In the genomic region with DNA sequence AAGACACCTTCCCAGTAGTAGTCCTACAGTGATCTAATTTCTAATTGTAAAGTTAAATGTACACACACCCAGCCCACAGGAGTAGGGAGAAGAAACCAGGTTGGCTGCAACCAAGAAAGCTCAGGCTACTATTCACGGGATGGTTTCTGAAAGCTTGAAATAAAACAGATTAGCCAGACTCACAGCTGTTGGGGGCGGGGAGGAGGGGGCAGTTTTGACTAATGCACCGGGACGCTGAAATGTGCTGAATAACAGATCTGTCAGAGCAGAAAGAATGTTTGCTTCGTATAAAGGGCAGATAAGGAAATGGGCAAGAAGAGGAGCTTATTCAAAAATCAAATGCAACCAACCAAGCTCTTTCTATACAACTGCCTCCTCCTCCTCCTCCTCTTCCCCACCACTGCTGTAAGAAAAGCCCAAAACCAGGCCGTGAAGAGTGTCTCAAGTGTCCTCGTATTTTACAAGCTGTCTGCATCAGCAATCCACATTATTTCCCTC, we compare ENCODE assay signal across 10 mouse cellular contexts. TPM values are rescaled to one million over a fixed set of nuclear protein-coding genes. Genes with fewer than 3 reads are reported as not detected.
DNase-seq lines count a peak whose midpoint lies in the region; ATAC-seq and TF ChIP-seq lines count a peak whose summit lies in the region.
"Had no signal": no experiment of that assay in that cellular context is flagged by ENCODE, and none has a peak within 500 bp of the region (broad histone marks: within the 10 kb centered on the region; RNA-seq: fewer than 3 reads in every experiment).

No protein-coding gene starts in this region.

- peak overlapping the region; percentile 98 for H3K4me2 ChIP-seq in heart, embryonic 12.5 days
- H3K4me2 ChIP-seq in embryonic facial prominence, embryonic 15.5 days (replicated peaks), result peak overlapping the region; percentile 31
- peak overlapping the region; percentile 99 for H3K4me2 ChIP-seq in limb, embryonic 14.5 days (replicated peaks; ENCODE audit: low read depth, low read length, severe bottlenecking)

- TF ChIP-seq POLR2A in limb, embryonic 14.5 days (IDR thresholded peaks at IDR 0.05; ENCODE audit: borderline replicate concordance, extremely low read depth, insufficient read depth, insufficient read length), result no peak

- no peak overlapping the region for H3K27ac ChIP-seq in heart, embryonic 12.5 days (ENCODE audit: poor library complexity, severe bottlenecking)
- no peak overlapping the region for H3K27ac ChIP-seq in embryonic facial prominence, embryonic 15.5 days (replicated peaks)
- no peak overlapping the region for H3K27ac ChIP-seq in limb, embryonic 14.5 days (replicated peaks; ENCODE audit: low read depth, low read length)

- intact Hi-C loops in heart, postnatal 14 days (cut with DNase I), result no loop called here

- TF ChIP-seq CTCF in C2C12 (IDR thresholded peaks at IDR 0.05; ENCODE audit: control insufficient read depth, insufficient read depth, insufficient read length), result no peak

- 15% methylated on average over 7 of the region's 7 CpGs for WGBS in heart, embryonic 12.5 days
- 13% methylated on average over 7 of the region's 7 CpGs for WGBS in embryonic facial prominence, embryonic 15.5 days
- 15% methylated on average over 7 of the region's 7 CpGs for WGBS in limb, embryonic 14.5 days

- 0 out of 2 replicates have a peak, but pooled peaks cover 3% of the 10 kb centered on the region for H3K36me3 ChIP-seq in heart, embryonic 12.5 days
- peaks cover 13% of the 10 kb centered on the region for H3K36me3 ChIP-seq in C2C12 (ENCODE audit: control insufficient read depth, insufficient read depth)
- no peaks in the 10 kb centered on the region for H3K36me3 ChIP-seq in embryonic facial prominence, embryonic 15.5 days
- no peaks in the 10 kb centered on the region for H3K36me3 ChIP-seq in limb, embryonic 14.5 days (ENCODE audit: control insufficient read depth, insufficient read depth, low read length)

- ATAC-seq in heart, embryonic 12.5 days (ENCODE audit: insufficient number of reproducible peaks, low FRiP score), result no peak
- ATAC-seq in embryonic facial prominence, embryonic 15.5 days (ENCODE audit: insufficient number of reproducible peaks, low FRiP score, low TSS enrichment, low read depth), result no peak
- ATAC-seq in limb, embryonic 14.5 days (ENCODE audit: low FRiP score, low read depth), result no peak

- H3K4me1 ChIP-seq in heart, embryonic 12.5 days (replicated peaks), result peaks cover 25% of the 10 kb centered on the region
- H3K4me1 ChIP-seq in embryonic facial prominence, embryonic 15.5 days, result peaks cover 18% of the 10 kb centered on the region; the same call in 1 of the 2 replicates
- H3K4me1 ChIP-seq in limb, embryonic 14.5 days (ENCODE audit: control insufficient read depth, insufficient read depth, low read length), result peaks cover 14% of the 10 kb centered on the region

- peaks cover 27% of the 10 kb centered on the region for H3K79me2 ChIP-seq in C2C12 (ENCODE audit: control insufficient read depth, insufficient read depth)

- no peak for DNase-seq in heart, postnatal 14 days
- DNase-seq in limb, embryonic 14.5 days (ENCODE audit: low spot score), result no peak
- DNase-seq in thymus, postnatal 0 days (ENCODE audit: low spot score), result no peak
- DNase-seq in frontal cortex, postnatal 10 days (ENCODE audit: low spot score in 2 of 2), result no peak
- DNase-seq in left cerebral cortex, adult 9 months (ENCODE audit: low spot score in 2 of 2), result no peak
- DNase-seq: layer of hippocampus, adult 9-11 months had no signal

- 0 out of 2 replicates have a peak overlapping the region, but pooled peaks have one; percentile 82 for H3K4me3 ChIP-seq in heart, embryonic 12.5 days
- no peak overlapping the region for H3K4me3 ChIP-seq in C2C12 (ENCODE audit: insufficient read depth, poor library complexity, severe bottlenecking)
- peak overlapping the region; percentile 70 for H3K4me3 ChIP-seq in embryonic facial prominence, embryonic 15.5 days (replicated peaks)
- H3K4me3 ChIP-seq in limb, embryonic 14.5 days (replicated peaks; ENCODE audit: low read length), result peak overlapping the region; percentile 64; the same call in 1 of the 2 replicates
- H3K4me3 ChIP-seq: megakaryocyte, embryonic 14.5 days had no signal

- no peaks in the 10 kb centered on the region for H3K9me3 ChIP-seq in heart, embryonic 12.5 days (replicated peaks)
- H3K9me3 ChIP-seq in embryonic facial prominence, embryonic 15.5 days (replicated peaks), result no peaks in the 10 kb centered on the region
- no peaks in the 10 kb centered on the region for H3K9me3 ChIP-seq in limb, embryonic 14.5 days (ENCODE audit: control insufficient read depth, low read length)
- H3K9me3 ChIP-seq: megakaryocyte, embryonic 14.5 days had no signal

- no peaks in the 10 kb centered on the region for H3K27me3 ChIP-seq in heart, embryonic 12.5 days (replicated peaks)
- no peaks in the 10 kb centered on the region for H3K27me3 ChIP-seq in C2C12 (ENCODE audit: control insufficient read depth, insufficient read depth, insufficient read length)
- H3K27me3 ChIP-seq in embryonic facial prominence, embryonic 15.5 days, result no peaks in the 10 kb centered on the region
- no peaks in the 10 kb centered on the region; the same call in 1 of the 2 replicates for H3K27me3 ChIP-seq in limb, embryonic 14.5 days (ENCODE audit: control insufficient read depth, insufficient read depth, low read length)

- H3K9ac ChIP-seq in heart, embryonic 12.5 days, result no peak overlapping the region
- no peak overlapping the region for H3K9ac ChIP-seq in embryonic facial prominence, embryonic 15.5 days
- H3K9ac ChIP-seq in limb, embryonic 14.5 days (ENCODE audit: low read depth, low read length, severe bottlenecking), result no peak overlapping the region

- H3ac ChIP-seq in C2C12 (ENCODE audit: control insufficient read depth, insufficient read length, low read depth), result peak overlapping the region; percentile 52

- H3K79me3 ChIP-seq in C2C12 (ENCODE audit: low read depth), result peaks cover 2% of the 10 kb centered on the region

TF ChIP-seq in C2C12, 6 proteins besides CTCF, POLR2A, EP300 and RAD21:
- no peak for TF ChIP-seq FOSL1 (IDR thresholded peaks at IDR 0.05; ENCODE audit: insufficient read depth, low read length, poor library complexity, severe bottlenecking)

RNA-seq across cellular contexts. Expression of a gene that starts 1.7 kb away (rescaled TPM):
- polyA plus RNA-seq in heart, embryonic 12.5 days (2016; fragmentation: Nextera tagmentation; extraction: Ambion mirVana), result 23.7 and 25.1 TPM in 2 replicates
- total RNA-seq in heart, postnatal 14 days (2021), result 1 to 10 TPM; 3.5 to 5.5 TPM
- polyA plus RNA-seq in C2C12 (2012; fragmentation: generic; extraction: Trizol), result 110 TPM
- polyA plus RNA-seq in embryonic facial prominence, embryonic 15.5 days (2015; fragmentation: Nextera tagmentation; extraction: Ambion mirVana), result 86.3 and 96.9 TPM in 2 replicates
- polyA plus RNA-seq in limb, embryonic 14.5 days (2012; rRNA removed), result 39.4 and 41.7 TPM in 2 replicates
- polyA plus RNA-seq in limb, embryonic 14.5 days (2014; fragmentation: Nextera tagmentation; extraction: Ambion mirVana), result 45.4 and 45.9 TPM in 2 replicates
- polyA plus RNA-seq in thymus, postnatal 0 days (2015; fragmentation: Nextera tagmentation; extraction: Ambion mirVana), result 14.4 and 15.7 TPM in 2 replicates

Comparison
In these comparisons a context has a peak if more than half of its experiments do, and no peak if none do; other contexts are left out.
1. H3K4me2 ChIP-seq: peak in every context shown above with its lines; median percentile 99 in limb, embryonic 14.5 days; 98 in heart, embryonic 12.5 days; 31 in embryonic facial prominence, embryonic 15.5 days.